Mouse (Mus musculus): ENCODE measurements around the gene Gxylt1. TPM values are rescaled to one million over a fixed set of nuclear protein-coding genes. Genes with fewer than 3 reads are reported as not detected.

Gxylt1 gene
- polyA plus RNA-seq, 1 experiment, result 0.09 TPM

GRCm38 (mm10) chr15:93283349-93283748 lies 8.4 kb upstream of the Gxylt1 start:
- H3K36me3 ChIP-seq (ENCODE audit: control insufficient read depth), result peaks cover 67% of the 10 kb centered on the region

GRCm38 (mm10) chr15:93276276-93276675 lies 1.3 kb upstream of the Gxylt1 start:
- peaks cover 26% of the 10 kb centered on the region for H3K36me3 ChIP-seq (ENCODE audit: control insufficient read depth)
- no peak for TF ChIP-seq TAL1 (IDR thresholded peaks at IDR 0.05; ENCODE audit: low read length)
- H3K4me3 ChIP-seq (replicated peaks), result peak overlapping the region; percentile 72
- H3K27me3 ChIP-seq (ENCODE audit: control insufficient read depth), result no peaks in the 10 kb centered on the region
- H3K9me3 ChIP-seq (ENCODE audit: control insufficient read depth, low read length), result no peaks in the 10 kb centered on the region
- peaks cover 43% of the 10 kb centered on the region for H3K4me1 ChIP-seq (ENCODE audit: control insufficient read depth)

More at GRCm38 (mm10) chr15:93283349-93283748, 8.4 kb upstream of the Gxylt1 start:
- TF ChIP-seq TAL1 (IDR thresholded peaks at IDR 0.05; ENCODE audit: low read length), result no peak
- no peak for TF ChIP-seq GATA1 (IDR thresholded peaks at IDR 0.05; ENCODE audit: low read length)
- Histone ChIP-seq H3K9me3 (ENCODE audit: control insufficient read depth, low read length) (no peaks in the 10 kb centered on the region), H3K4me3 (replicated peaks) (no peak overlapping the region), H3K27me3 (ENCODE audit: control insufficient read depth) (no peaks in the 10 kb centered on the region), H3K4me1 (ENCODE audit: control insufficient read depth) (peaks cover 54% of the 10 kb centered on the region)

- H3K27me3 ChIP-seq (ENCODE audit: control insufficient read depth), result no peaks in the 10 kb centered on the region
- TF ChIP-seq GATA1 (IDR thresholded peaks at IDR 0.05; ENCODE audit: low read length) (no peak), TAL1 (IDR thresholded peaks at IDR 0.05; ENCODE audit: low read length) (no peak)
- peaks cover 48% of the 10 kb centered on the region for H3K4me1 ChIP-seq (ENCODE audit: control insufficient read depth)
- no peaks in the 10 kb centered on the region for H3K9me3 ChIP-seq (ENCODE audit: control insufficient read depth, low read length)
- peaks cover 21% of the 10 kb centered on the region for H3K36me3 ChIP-seq (ENCODE audit: control insufficient read depth)
- H3K4me3 ChIP-seq (replicated peaks), result peak overlapping the region; percentile 72
These were observed 644 bp upstream of the Gxylt1 start for GRCm38 (mm10) chr15:93275623-93276022.

GRCm38 (mm10) chr15:93273788-93274678 lies 946 bp downstream of the Gxylt1 start:
- TF ChIP-seq GATA1 (IDR thresholded peaks at IDR 0.05; ENCODE audit: low read length) (no peak), TAL1 (IDR thresholded peaks at IDR 0.05; ENCODE audit: low read length) (no peak)
- H3K27me3 ChIP-seq (ENCODE audit: control insufficient read depth), result no peaks in the 10 kb centered on the region
- peaks cover 54% of the 10 kb centered on the region for H3K4me1 ChIP-seq (ENCODE audit: control insufficient read depth)
- H3K36me3 ChIP-seq (ENCODE audit: control insufficient read depth), result peaks cover 25% of the 10 kb centered on the region
- H3K4me3 ChIP-seq (replicated peaks), result peak overlapping the region; percentile 72
- H3K9me3 ChIP-seq (ENCODE audit: control insufficient read depth, low read length), result no peaks in the 10 kb centered on the region

DNA sequence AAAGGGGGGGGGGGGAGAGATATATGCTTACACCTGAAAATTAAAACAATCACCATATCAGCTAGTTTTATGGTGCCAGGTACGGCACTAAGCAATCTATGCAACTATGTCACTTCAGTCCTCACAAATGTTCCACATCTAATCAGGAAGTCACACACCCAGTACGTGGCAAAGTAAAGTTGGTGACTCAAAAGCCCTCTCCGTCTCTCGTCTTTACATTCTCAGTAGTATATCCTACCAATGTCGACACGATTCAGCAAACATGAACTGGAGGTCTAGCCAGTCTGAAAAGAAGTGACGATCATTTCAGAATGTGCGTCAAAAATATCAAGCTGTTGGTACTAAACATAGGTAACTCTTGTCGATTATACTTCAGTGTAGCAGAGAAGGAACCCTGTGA lies 2.0 kb downstream of the Gxylt1 start:
- no peak for TF ChIP-seq TAL1 (IDR thresholded peaks at IDR 0.05; ENCODE audit: low read length)
- no peak for TF ChIP-seq GATA1 (IDR thresholded peaks at IDR 0.05; ENCODE audit: low read length)
- Histone ChIP-seq H3K4me1 (ENCODE audit: control insufficient read depth) (peaks cover 54% of the 10 kb centered on the region), H3K36me3 (ENCODE audit: control insufficient read depth) (peaks cover 29% of the 10 kb centered on the region), H3K4me3 (replicated peaks) (peak overlapping the region; percentile 72), H3K27me3 (ENCODE audit: control insufficient read depth) (no peaks in the 10 kb centered on the region), H3K9me3 (ENCODE audit: control insufficient read depth, low read length) (no peaks in the 10 kb centered on the region)

GRCm38 (mm10) chr15:93270289-93270855 lies 4.6 kb downstream of the Gxylt1 start:
- no peak overlapping the region for H3K4me3 ChIP-seq (replicated peaks)
- H3K4me1 ChIP-seq (ENCODE audit: control insufficient read depth), result peaks cover 39% of the 10 kb centered on the region
- peaks cover 33% of the 10 kb centered on the region for H3K36me3 ChIP-seq (ENCODE audit: control insufficient read depth)
- no peak for TF ChIP-seq GATA1 (IDR thresholded peaks at IDR 0.05; ENCODE audit: low read length)
- no peak for TF ChIP-seq TAL1 (IDR thresholded peaks at IDR 0.05; ENCODE audit: low read length)
- H3K9me3 ChIP-seq (ENCODE audit: control insufficient read depth, low read length), result no peaks in the 10 kb centered on the region
- H3K27me3 ChIP-seq (ENCODE audit: control insufficient read depth), result no peaks in the 10 kb centered on the region

GRCm38 (mm10) chr15:93269572-93269971 lies 5.4 kb downstream of the Gxylt1 start:
- H3K4me3 ChIP-seq (replicated peaks), result no peak overlapping the region
- H3K4me1 ChIP-seq (ENCODE audit: control insufficient read depth), result peaks cover 42% of the 10 kb centered on the region
- H3K36me3 ChIP-seq (ENCODE audit: control insufficient read depth), result peaks cover 41% of the 10 kb centered on the region
- TF ChIP-seq TAL1 (IDR thresholded peaks at IDR 0.05; ENCODE audit: low read length) (no peak), GATA1 (IDR thresholded peaks at IDR 0.05; ENCODE audit: low read length) (no peak)
- H3K9me3 ChIP-seq (ENCODE audit: control insufficient read depth, low read length), result no peaks in the 10 kb centered on the region
- no peaks in the 10 kb centered on the region for H3K27me3 ChIP-seq (ENCODE audit: control insufficient read depth)

GRCm38 (mm10) chr15:93268001-93268400 lies 7.0 kb downstream of the Gxylt1 start:
- no peaks in the 10 kb centered on the region for H3K27me3 ChIP-seq (ENCODE audit: control insufficient read depth)
- no peak overlapping the region for H3K4me3 ChIP-seq (replicated peaks)
- H3K4me1 ChIP-seq (ENCODE audit: control insufficient read depth), result peaks cover 27% of the 10 kb centered on the region
- TF ChIP-seq GATA1 (IDR thresholded peaks at IDR 0.05; ENCODE audit: low read length) (no peak), TAL1 (IDR thresholded peaks at IDR 0.05; ENCODE audit: low read length) (no peak)
- H3K36me3 ChIP-seq (ENCODE audit: control insufficient read depth), result peaks cover 48% of the 10 kb centered on the region
- no peaks in the 10 kb centered on the region for H3K9me3 ChIP-seq (ENCODE audit: control insufficient read depth, low read length)

GRCm38 (mm10) chr15:93267479-93267878 lies 7.5 kb downstream of the Gxylt1 start:
- TF ChIP-seq TAL1 (IDR thresholded peaks at IDR 0.05; ENCODE audit: low read length) (no peak), GATA1 (IDR thresholded peaks at IDR 0.05; ENCODE audit: low read length) (no peak)
- no peak overlapping the region for H3K4me3 ChIP-seq (replicated peaks)
- H3K4me1 ChIP-seq (ENCODE audit: control insufficient read depth), result peaks cover 21% of the 10 kb centered on the region
- H3K27me3 ChIP-seq (ENCODE audit: control insufficient read depth), result no peaks in the 10 kb centered on the region
- no peaks in the 10 kb centered on the region for H3K9me3 ChIP-seq (ENCODE audit: control insufficient read depth, low read length)
- peaks cover 49% of the 10 kb centered on the region for H3K36me3 ChIP-seq (ENCODE audit: control insufficient read depth)
